Mouse (Mus musculus): ENCODE results near the gene Tmem59l.

GRCm38 (mm10) chr8:70476333-70477268 lies 10.6 kb downstream of the Tmem59l start, which contains the start of gene Klhl26:
- TF ChIP-seq CTCF (IDR thresholded peaks at IDR 0.05; ENCODE audit: insufficient read depth, low read depth, low read length) (no peak), POLR2A (IDR thresholded peaks at IDR 0.05; ENCODE audit: insufficient read depth, low read depth, low read length) (no peak; the same call in 1 of the 2 replicates)

Data from olfactory bulb, adult 2 months (tissue).